Mouse (Mus musculus): Measurements from ENCODE around the gene Gm21719. TPM values are rescaled to one million over a fixed set of nuclear protein-coding genes. Genes with fewer than 3 reads are reported as not detected.
"Not testable (repeated sequence)": the region's sequence is repeated elsewhere in the genome, so short reads cannot be mapped to it uniquely, and the experiment has no call there.

Gm21719 gene
- polyA plus RNA-seq (2017; shearing (Covaris generic)), result not detected

DNA sequence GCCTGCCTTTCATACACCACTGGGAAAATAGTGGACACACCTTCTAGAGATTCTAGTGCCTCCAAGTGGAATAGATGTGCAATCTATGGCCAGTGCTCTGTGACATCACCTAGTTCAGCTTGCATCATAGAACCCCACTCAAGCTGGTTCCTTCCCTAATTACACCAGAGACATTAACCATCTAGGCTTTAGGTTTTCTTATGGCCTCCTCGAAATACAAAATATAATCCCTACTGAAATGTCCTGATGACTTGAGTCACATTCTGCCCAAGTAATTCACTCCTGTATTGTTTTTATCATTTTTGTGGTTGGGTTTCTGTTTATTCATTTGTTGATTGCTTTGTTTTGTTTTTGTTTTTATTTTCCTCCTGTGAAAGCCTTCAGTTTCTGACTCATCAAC lies at the start of gene Gm21719:
TSS of gene Gm21719 (minus strand) at position 101 of the 400 bp plus-strand sequence.
- ATAC-seq, result not testable (repeated sequence)

Other genes starting within 250 kb of the Gm21719 start
- not detected for gene Gm28919, start 99.3 kb downstream of the Gm21719 start, polyA plus RNA-seq (2017; shearing (Covaris generic))
- gene Gm20830, start 235.4 kb upstream of the Gm21719 start, polyA plus RNA-seq (2017; shearing (Covaris generic)), result not detected

Measured in CD4-positive, CD25-positive, alpha-beta regulatory T cell, adult 4 months (primary cell).